Mouse (Mus musculus) midbrain, postnatal 0 days (tissue): ENCODE measurements around the gene Btbd35f30. TPM values are rescaled to one million over a fixed set of nuclear protein-coding genes. Genes with fewer than 3 reads are reported as not detected.
"Not testable (repeated sequence)": the region's sequence is repeated elsewhere in the genome, so short reads cannot be mapped to it uniquely, and the experiment has no call there.

Experiments used
- ATAC-seq: fragments of 200-750 bp; cut with Nextera tagmentation; 2 replicates; pipeline ENCODE4 v1.8.0; 2017; ENCODE audit warnings: moderate number of reproducible peaks, mild to moderate bottlenecking, moderate TSS enrichment, moderate library complexity; ENCODE audit not compliant: low FRiP score
- DNase-seq: peaks from one replicate; pipeline ENCODE4 v3.0.0-alpha.2; 2015; ENCODE audit warnings: low spot score
- H3K27ac ChIP-seq: fragments of 300-500 bp; sonication (generic); 2 replicates; pipeline ENCODE4 v1.5.1; 2014; ENCODE audit warnings: low read depth, mild to moderate bottlenecking, low read length, mixed read lengths
- H3K27me3 ChIP-seq: fragments of 300-500 bp; sonication (generic); 2 replicates; pipeline ENCODE4 v1.6.1; 2014; ENCODE audit warnings: low read length, control low read depth, mixed read lengths; ENCODE audit not compliant: insufficient read depth
- H3K36me3 ChIP-seq: fragments of 300-500 bp; sonication (generic); 2 replicates; pipeline ENCODE4 v1.6.1; 2014; ENCODE audit warnings: low read length, control low read depth, mixed read lengths; ENCODE audit not compliant: insufficient read depth
- H3K4me1 ChIP-seq: fragments of 300-500 bp; sonication (generic); 2 replicates; pipeline ENCODE4 v1.6.1; 2014; ENCODE audit warnings: mild to moderate bottlenecking, control low read depth, antibody characterized with exemption, low read length, mixed read lengths; ENCODE audit not compliant: insufficient read depth
- H3K4me2 ChIP-seq: fragments of 300-500 bp; sonication (generic); 2 replicates; pipeline ENCODE4 v1.6.1; 2014; ENCODE audit warnings: low read depth, mild to moderate bottlenecking, low read length, mixed read lengths; ENCODE audit not compliant: poor library complexity, severe bottlenecking
- H3K4me3 ChIP-seq: fragments of 300-500 bp; sonication (generic); 2 replicates; pipeline ENCODE4 v1.5.1; 2014; ENCODE audit warnings: low read depth, mild to moderate bottlenecking, low read length, moderate library complexity
- H3K9ac ChIP-seq: fragments of 300-500 bp; sonication (generic); replicated peaks from 2 replicates; pipeline ENCODE4 v1.6.1; 2014; ENCODE audit warnings: mild to moderate bottlenecking, low read length, moderate library complexity, mixed read lengths; ENCODE audit not compliant: poor library complexity, severe bottlenecking
- H3K9me3 ChIP-seq: fragments of 300-500 bp; sonication (generic); 2 replicates; pipeline ENCODE4 v1.6.1; 2016; ENCODE audit warnings: low read length, control low read depth
- WGBS: fragments of 180-500 bp; shearing (Covaris S2); extraction: QIAGEN DNeasy Blood & Tissue Kit; methylation state at CpG from one replicate; pipeline ENCODE4 v1.1.7; 2014; 5-methylcytosine and 5-hydroxymethylcytosine counted together
- polyA plus RNA-seq: library from polyadenylated mRNA; unstranded; fragments of >200 nt; fragmentation: Nextera tagmentation; extraction: Ambion mirVana; gene quantifications from 2 replicates; pipeline ENCODE4 v1.2.1, GENCODE M21; 2015
- total RNA-seq: library from RNA; depleted of rRNA; stranded (reverse); fragments of >200 nt; gene quantifications from 2 replicates; pipeline ENCODE4 v1.2.3, GENCODE M21; 2014; rRNA removed

Btbd35f30 gene
- total RNA-seq = not detected in 2 replicates
- not detected in 2 replicates for polyA plus RNA-seq

- H3K4me1 ChIP-seq, H3K9me3 ChIP-seq, H3K27ac ChIP-seq, ATAC-seq, DNase-seq, H3K4me2 ChIP-seq, H3K27me3 ChIP-seq, H3K9ac ChIP-seq, H3K36me3 ChIP-seq, H3K4me3 ChIP-seq: not testable (repeated sequence)
- WGBS = no CpG with 5 or more reads among the region's 4 CpGs
These were observed at the start of gene Btbd35f30 for GRCm38 (mm10) chrX:32894325-32894724. Btbd35f30 (plus strand) TSS chrX:32894625.

- H3K9me3 ChIP-seq, ATAC-seq, H3K4me1 ChIP-seq, H3K9ac ChIP-seq, H3K27ac ChIP-seq, H3K36me3 ChIP-seq, DNase-seq, H3K27me3 ChIP-seq, H3K4me3 ChIP-seq, H3K4me2 ChIP-seq: not testable (repeated sequence)
- WGBS = no CpG with 5 or more reads among the region's 1 CpGs
These were observed 47.0 kb downstream of the Btbd35f30 start, which contains the start of gene Gm21789 for GRCm38 (mm10) chrX:32941468-32941867. Gm21789 (plus strand) TSS chrX:32941768.

Other genes starting within 250 kb of the Btbd35f30 start
- gene Gm5926, start 243.9 kb upstream of the Btbd35f30 start, total RNA-seq = not detected in 2 replicates
- gene Gm5926, start 243.9 kb upstream of the Btbd35f30 start, polyA plus RNA-seq = not detected in 2 replicates
- not detected in 2 replicates for gene Btbd35f21, start 168.5 kb upstream of the Btbd35f30 start, total RNA-seq
- gene Btbd35f21, start 168.5 kb upstream of the Btbd35f30 start, polyA plus RNA-seq = not detected in 2 replicates
- not detected in 2 replicates for gene Gm21789, start 47.1 kb downstream of the Btbd35f30 start, total RNA-seq
- gene Gm21789, start 47.1 kb downstream of the Btbd35f30 start, polyA plus RNA-seq = not detected in 2 replicates
- gene Btbd35f5, start 79.3 kb downstream of the Btbd35f30 start, total RNA-seq = not detected in 2 replicates
- not detected in 2 replicates for gene Btbd35f5, start 79.3 kb downstream of the Btbd35f30 start, polyA plus RNA-seq